Mouse (Mus musculus): ENCODE data around the gene Dcaf4.

Gene Dcaf4

GRCm38 (mm10) chr12:83551305-83551704 lies 31.0 kb downstream of the Dcaf4 start:
- no peak for DNase-seq (ENCODE audit: low spot score)

- DNase-seq (ENCODE audit: low spot score): no peak
These were observed 33.5 kb downstream of the Dcaf4 start for GRCm38 (mm10) chr12:83553816-83554215.

GRCm38 (mm10) chr12:83555605-83556004 lies 35.3 kb downstream of the Dcaf4 start:
- DNase-seq (ENCODE audit: low spot score): no peak

- no peak for DNase-seq (ENCODE audit: low spot score)
These were observed 38.2 kb downstream of the Dcaf4 start for GRCm38 (mm10) chr12:83558496-83558895.

GRCm38 (mm10) chr12:83560189-83560588 lies 39.9 kb downstream of the Dcaf4 start:
- DNase-seq (ENCODE audit: low spot score): no peak

- DNase-seq (ENCODE audit: low spot score): no peak
These were observed 42.3 kb downstream of the Dcaf4 start for GRCm38 (mm10) chr12:83562589-83562988.

- DNase-seq (ENCODE audit: low spot score): no peak
These were observed 49.6 kb downstream of the Dcaf4 start for GRCm38 (mm10) chr12:83569866-83570265.

GRCm38 (mm10) chr12:83572717-83573116 lies 52.5 kb downstream of the Dcaf4 start:
- no peak for DNase-seq (ENCODE audit: low spot score)

- DNase-seq (ENCODE audit: low spot score): no peak
These were observed 57.2 kb downstream of the Dcaf4 start for GRCm38 (mm10) chr12:83577445-83577844.

GRCm38 (mm10) chr12:83578356-83578755 lies 58.1 kb downstream of the Dcaf4 start:
- DNase-seq (ENCODE audit: low spot score): no peak

GRCm38 (mm10) chr12:83578896-83579569 lies 58.8 kb downstream of the Dcaf4 start:
- DNase-seq (ENCODE audit: low spot score): peak; percentile 78

- no peak for DNase-seq (ENCODE audit: low spot score)
These were observed 60.0 kb downstream of the Dcaf4 start for GRCm38 (mm10) chr12:83580283-83580682.

- DNase-seq (ENCODE audit: low spot score): peak; percentile 78
These were observed 61.8 kb downstream of the Dcaf4 start for GRCm38 (mm10) chr12:83582106-83582505.

GRCm38 (mm10) chr12:83582747-83583146 lies 62.5 kb downstream of the Dcaf4 start:
- no peak for DNase-seq (ENCODE audit: low spot score)

- no peak for DNase-seq (ENCODE audit: low spot score)
These were observed 66.4 kb downstream of the Dcaf4 start for GRCm38 (mm10) chr12:83586628-83587027.

Measured in adipocyte (in vitro differentiated cells).